ENCODE assay signal across 19 mouse cellular contexts in the genomic region with DNA sequence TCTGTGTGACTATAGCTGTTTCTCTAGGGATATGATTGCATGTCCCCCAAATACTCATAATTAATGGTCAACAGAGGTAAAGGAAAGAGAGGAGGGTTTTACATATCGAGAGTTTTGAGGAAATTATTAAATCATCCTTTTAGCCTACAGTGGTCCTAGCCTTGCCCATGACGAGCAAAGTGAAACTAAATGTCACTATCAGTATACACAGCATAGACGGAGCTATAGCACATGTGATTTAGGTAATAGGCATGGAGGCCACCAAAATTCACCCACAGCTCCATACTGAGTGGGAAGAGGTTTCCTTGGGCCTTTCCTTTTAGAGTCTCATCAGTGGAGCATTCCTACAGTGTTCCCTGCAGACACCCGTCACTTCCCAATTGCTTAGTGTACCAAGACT.
"Had no signal": no experiment of that assay in that cellular context is flagged by ENCODE, and none has a peak within 500 bp of the region (broad histone marks: within the 10 kb centered on the region; RNA-seq: fewer than 3 reads in every experiment).

No protein-coding gene starts in this region.

- H3K4me2 ChIP-seq: kidney, embryonic 15.5 days; limb, embryonic 13.5 days; liver, embryonic 12.5 days; liver, embryonic 15.5 days; lung, embryonic 15.5 days; midbrain, embryonic 11.5 days; neural tube, embryonic 12.5 days had no signal

- H3K4me3 ChIP-seq: kidney, embryonic 15.5 days; limb, embryonic 10.5 days; limb, embryonic 13.5 days; liver, embryonic 12.5 days; liver, embryonic 15.5 days; lung, embryonic 15.5 days; neural tube, embryonic 12.5 days had no signal

- H3K9ac ChIP-seq: kidney, embryonic 15.5 days; limb, embryonic 13.5 days; liver, embryonic 12.5 days; liver, embryonic 15.5 days; lung, embryonic 15.5 days; neural tube, embryonic 12.5 days had no signal

- H3K36me3 ChIP-seq: kidney, embryonic 15.5 days; limb, embryonic 10.5 days; limb, embryonic 13.5 days; liver, embryonic 12.5 days; liver, embryonic 15.5 days; lung, embryonic 15.5 days; neural tube, embryonic 12.5 days had no signal

- ATAC-seq: liver, embryonic 12.5 days had no signal

- H3K9me3 ChIP-seq: kidney, embryonic 15.5 days; limb, embryonic 10.5 days; limb, embryonic 13.5 days; liver, embryonic 12.5 days; liver, embryonic 15.5 days; lung, embryonic 15.5 days; neural tube, embryonic 12.5 days had no signal

- H3K27me3 ChIP-seq: kidney, embryonic 15.5 days; limb, embryonic 13.5 days; liver, embryonic 12.5 days; liver, embryonic 15.5 days; lung, embryonic 15.5 days; neural tube, embryonic 12.5 days had no signal

- DNase-seq: kidney, adult 8-10 months; kidney, postnatal 10 days; kidney, postnatal 4 days; liver; lung, adult 18-20 months; lung, postnatal 10 days; lung, postnatal 36 days; midbrain, embryonic 14.5 days; retina, postnatal 1 day; thymus, adult 18-20 months; thymus, postnatal 36 days had no signal

- H3K4me1 ChIP-seq: kidney, embryonic 15.5 days; limb, embryonic 10.5 days; limb, embryonic 13.5 days; liver, embryonic 12.5 days; liver, embryonic 15.5 days; lung, embryonic 15.5 days; neural tube, embryonic 12.5 days had no signal

- H3K27ac ChIP-seq: kidney, embryonic 15.5 days; limb, embryonic 10.5 days; limb, embryonic 13.5 days; liver, embryonic 12.5 days; liver, embryonic 15.5 days; lung, embryonic 15.5 days; neural tube, embryonic 12.5 days had no signal
